Mouse (Mus musculus) limb, embryonic 10.5 days (tissue): ENCODE results near the gene Slc6a3. TPM values are rescaled to one million over a fixed set of nuclear protein-coding genes. Genes with fewer than 3 reads are reported as not detected.

Experiments used
- DNase-seq: peaks from one replicate; pipeline ENCODE4 v3.0.0-alpha.2; 2017; ENCODE audit warnings: low spot score
- H3K27ac ChIP-seq: fragments of 300-500 bp; sonication (generic); 2 replicates; pipeline ENCODE4 v1.5.1; 2016; ENCODE audit warnings: mild to moderate bottlenecking
- H3K27me3 ChIP-seq: fragments of 300-500 bp; sonication (generic); 2 replicates; pipeline ENCODE4 v1.6.1; 2016; ENCODE audit warnings: low read depth, mild to moderate bottlenecking; ENCODE audit not compliant: poor library complexity, severe bottlenecking
- H3K36me3 ChIP-seq: fragments of 300-500 bp; sonication (generic); 2 replicates; pipeline ENCODE4 v1.6.1; 2016; ENCODE audit warnings: mild to moderate bottlenecking, moderate library complexity
- H3K4me1 ChIP-seq: fragments of 300-500 bp; sonication (generic); 2 replicates; pipeline ENCODE4 v1.6.1; 2016
- H3K4me3 ChIP-seq: fragments of 300-500 bp; sonication (generic); 2 replicates; pipeline ENCODE4 v1.5.1; 2016; ENCODE audit warnings: mild to moderate bottlenecking, moderate library complexity
- H3K9me3 ChIP-seq: fragments of 300-500 bp; sonication (generic); replicated peaks from 2 replicates; pipeline ENCODE4 v1.6.1; 2016; ENCODE audit warnings: mild to moderate bottlenecking
- WGBS: fragments of 180-500 bp; shearing (Covaris S2); methylation state at CpG from one replicate; pipeline ENCODE4 v1.1.7; 2016; 5-methylcytosine and 5-hydroxymethylcytosine counted together
- polyA plus RNA-seq: library from polyadenylated mRNA; unstranded; fragments of >200 nt; fragmentation: Nextera tagmentation; extraction: Ambion mirVana; gene quantifications from 2 replicates; pipeline ENCODE4 v1.2.1, GENCODE M21; 2016

Slc6a3 gene
- polyA plus RNA-seq, 1 experiment from 2014 or later: not detected

- 91% methylated on average over 6 of the region's 6 CpGs for WGBS
- Histone ChIP-seq H3K27ac (no peak overlapping the region), H3K36me3 (peaks cover 96% of the 10 kb centered on the region), H3K4me3 (no peak overlapping the region), H3K27me3 (no peaks in the 10 kb centered on the region), H3K9me3 (no peaks in the 10 kb centered on the region), H3K4me1 (no peaks in the 10 kb centered on the region)
- DNase-seq: no peak
These were observed 26.7 kb upstream of the Slc6a3 start for GRCm38 (mm10) chr13:73509869-73510268.

GRCm38 (mm10) chr13:73512776-73513673 is 23.5 kb upstream of the Slc6a3 start:
- DNase-seq: peak; percentile 81
- Histone ChIP-seq H3K4me1 (no peaks in the 10 kb centered on the region), H3K27me3 (no peaks in the 10 kb centered on the region), H3K27ac (no peak overlapping the region), H3K36me3 (peaks cover 90% of the 10 kb centered on the region), H3K4me3 (no peak overlapping the region), H3K9me3 (no peaks in the 10 kb centered on the region)
- 61% methylated on average over 13 of the region's 13 CpGs for WGBS

- H3K9me3 ChIP-seq: no peaks in the 10 kb centered on the region
- 71% methylated on average over 4 of the region's 4 CpGs for WGBS
- no peak overlapping the region for H3K4me3 ChIP-seq
- no peaks in the 10 kb centered on the region for H3K27me3 ChIP-seq
- peaks cover 52% of the 10 kb centered on the region for H3K36me3 ChIP-seq
- H3K4me1 ChIP-seq: no peaks in the 10 kb centered on the region
- no peak for DNase-seq
- no peak overlapping the region for H3K27ac ChIP-seq
These were observed 19.7 kb upstream of the Slc6a3 start for GRCm38 (mm10) chr13:73516886-73517285.

- Histone ChIP-seq H3K4me1 (peaks cover 10% of the 10 kb centered on the region), H3K9me3 (no peaks in the 10 kb centered on the region), H3K4me3 (no peak overlapping the region), H3K36me3 (no peaks in the 10 kb centered on the region), H3K27ac (no peak overlapping the region), H3K27me3 (peaks cover 51% of the 10 kb centered on the region)
- 91% methylated on average over 3 of the region's 3 CpGs for WGBS
- DNase-seq: no peak
These were observed 2.8 kb upstream of the Slc6a3 start for GRCm38 (mm10) chr13:73533716-73534115.

- no peaks in the 10 kb centered on the region for H3K36me3 ChIP-seq
- no peak overlapping the region for H3K27ac ChIP-seq
- 60% methylated on average over 3 of the region's 3 CpGs for WGBS
- H3K4me3 ChIP-seq: no peak overlapping the region
- DNase-seq: no peak
- peaks cover 10% of the 10 kb centered on the region for H3K4me1 ChIP-seq
- H3K27me3 ChIP-seq: peaks cover 59% of the 10 kb centered on the region
- no peaks in the 10 kb centered on the region for H3K9me3 ChIP-seq
These were observed 1.3 kb upstream of the Slc6a3 start for GRCm38 (mm10) chr13:73535287-73535686.

- Histone ChIP-seq H3K27ac (no peak overlapping the region), H3K4me1 (peaks cover 10% of the 10 kb centered on the region), H3K4me3 (peak overlapping the region; percentile 53), H3K9me3 (no peaks in the 10 kb centered on the region), H3K27me3 (peaks cover 59% of the 10 kb centered on the region), H3K36me3 (no peaks in the 10 kb centered on the region)
- WGBS: 23% methylated on average over 13 of the region's 13 CpGs
- no peak for DNase-seq
These were observed 277 bp downstream of the Slc6a3 start for GRCm38 (mm10) chr13:73536824-73537223.

- WGBS: 90% methylated on average over 5 of the region's 5 CpGs
- Histone ChIP-seq H3K9me3 (no peaks in the 10 kb centered on the region), H3K27me3 (no peaks in the 10 kb centered on the region), H3K27ac (no peak overlapping the region), H3K4me3 (no peak overlapping the region), H3K4me1 (no peaks in the 10 kb centered on the region), H3K36me3 (no peaks in the 10 kb centered on the region)
- DNase-seq: no peak
These were observed 27.7 kb downstream of the Slc6a3 start for GRCm38 (mm10) chr13:73564201-73564600.

- Histone ChIP-seq H3K27ac (no peak overlapping the region), H3K4me3 (no peak overlapping the region), H3K9me3 (no peaks in the 10 kb centered on the region), H3K4me1 (no peaks in the 10 kb centered on the region), H3K27me3 (no peaks in the 10 kb centered on the region), H3K36me3 (no peaks in the 10 kb centered on the region)
- no peak for DNase-seq
These were observed 38.5 kb downstream of the Slc6a3 start for GRCm38 (mm10) chr13:73575051-73575450.

GRCm38 (mm10) chr13:73577277-73577676 is 40.7 kb downstream of the Slc6a3 start:
- no peaks in the 10 kb centered on the region for H3K4me1 ChIP-seq
- no peak overlapping the region for H3K4me3 ChIP-seq
- H3K9me3 ChIP-seq: no peaks in the 10 kb centered on the region
- no peak for DNase-seq
- no peak overlapping the region for H3K27ac ChIP-seq
- H3K27me3 ChIP-seq: no peaks in the 10 kb centered on the region
- H3K36me3 ChIP-seq: no peaks in the 10 kb centered on the region
- 83% methylated on average over 2 of the region's 2 CpGs for WGBS

GRCm38 (mm10) chr13:73591488-73591887 is 54.9 kb downstream of the Slc6a3 start:
- Histone ChIP-seq H3K9me3 (no peaks in the 10 kb centered on the region), H3K36me3 (no peaks in the 10 kb centered on the region), H3K4me1 (no peaks in the 10 kb centered on the region), H3K27me3 (no peaks in the 10 kb centered on the region), H3K27ac (no peak overlapping the region), H3K4me3 (no peak overlapping the region)
- WGBS: 94% methylated on average over 3 of the region's 3 CpGs
- no peak for DNase-seq

GRCm38 (mm10) chr13:73592546-73592945 is 56.0 kb downstream of the Slc6a3 start:
- Histone ChIP-seq H3K4me3 (no peak overlapping the region), H3K9me3 (no peaks in the 10 kb centered on the region), H3K36me3 (no peaks in the 10 kb centered on the region), H3K27ac (no peak overlapping the region), H3K27me3 (no peaks in the 10 kb centered on the region), H3K4me1 (no peaks in the 10 kb centered on the region)
- DNase-seq: no peak
- WGBS: 53% methylated on average over 2 of the region's 2 CpGs

GRCm38 (mm10) chr13:73596276-73596675 is 59.7 kb downstream of the Slc6a3 start:
- WGBS: 86% methylated on average over 4 of the region's 4 CpGs
- no peak for DNase-seq
- H3K27ac ChIP-seq: no peak overlapping the region
- H3K27me3 ChIP-seq: no peaks in the 10 kb centered on the region
- H3K4me3 ChIP-seq: no peak overlapping the region
- H3K4me1 ChIP-seq: no peaks in the 10 kb centered on the region
- H3K36me3 ChIP-seq: no peaks in the 10 kb centered on the region
- no peaks in the 10 kb centered on the region for H3K9me3 ChIP-seq

GRCm38 (mm10) chr13:73600217-73600616 is 63.7 kb downstream of the Slc6a3 start:
- no peaks in the 10 kb centered on the region for H3K36me3 ChIP-seq
- WGBS: 76% methylated on average over 4 of the region's 4 CpGs
- H3K27me3 ChIP-seq: no peaks in the 10 kb centered on the region
- no peak overlapping the region for H3K27ac ChIP-seq
- peaks cover 20% of the 10 kb centered on the region for H3K4me1 ChIP-seq
- no peaks in the 10 kb centered on the region for H3K9me3 ChIP-seq
- no peak overlapping the region for H3K4me3 ChIP-seq
- no peak for DNase-seq
